Mouse (Mus musculus) liver (tissue): Measurements from ENCODE around the gene Ubald2.
"Not testable (repeated sequence)": the region's sequence is repeated elsewhere in the genome, so short reads cannot be mapped to it uniquely, and the experiment has no call there.

Experiments used
- DNase-seq: peaks from one replicate; pipeline ENCODE4 v3.0.0-alpha.2; 2020; ENCODE audit warnings: mixed read lengths

Gene Ubald2

DNA sequence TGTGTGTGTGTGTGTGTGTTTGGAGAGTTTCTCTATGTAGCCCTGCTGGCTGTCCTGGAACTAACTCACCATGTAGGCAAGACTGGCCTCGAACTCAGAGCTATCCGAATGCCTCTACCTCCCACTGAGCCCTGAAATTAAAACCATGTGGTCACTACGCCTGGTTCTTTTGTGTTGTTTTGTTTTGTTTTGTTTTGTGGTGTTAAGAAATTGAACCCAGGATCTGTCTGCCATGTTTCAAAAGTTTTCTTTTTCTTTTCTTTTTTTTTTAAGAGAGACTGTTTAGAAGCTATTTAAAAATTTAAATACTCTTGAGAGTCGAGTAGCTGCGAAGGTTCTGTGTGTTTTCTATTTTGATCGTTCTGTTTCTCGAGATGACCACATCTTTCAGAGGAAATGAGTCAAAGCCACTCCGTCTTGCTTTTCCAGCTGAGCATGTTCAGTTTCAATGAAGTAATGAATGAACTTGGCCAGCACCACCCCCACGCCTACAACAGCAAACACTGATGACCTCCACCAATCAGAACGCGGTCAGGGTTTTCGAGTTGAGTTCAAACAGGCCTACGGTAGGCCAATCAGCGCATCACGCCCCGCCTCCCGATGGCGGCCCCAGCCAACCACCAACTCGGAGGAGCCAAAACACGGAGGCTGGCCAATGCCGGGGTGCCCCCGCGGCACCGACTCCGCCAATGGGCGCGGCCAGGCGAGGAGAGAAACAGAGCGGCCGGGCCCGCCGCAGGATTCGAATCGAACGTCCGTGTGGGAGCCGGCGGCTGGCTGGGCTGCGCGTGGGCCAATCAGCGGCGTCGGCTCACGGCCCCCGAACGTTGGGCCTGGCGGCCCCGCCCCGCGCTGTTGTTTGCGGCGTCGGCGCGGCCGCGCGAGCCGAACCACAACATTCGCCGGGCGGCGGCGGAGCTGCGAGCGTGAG is at the start of gene Ubald2:
TSS of gene Ubald2 (plus strand) at position 739 of the 931 bp plus-strand sequence.
- peak; percentile 99 for DNase-seq

DNA sequence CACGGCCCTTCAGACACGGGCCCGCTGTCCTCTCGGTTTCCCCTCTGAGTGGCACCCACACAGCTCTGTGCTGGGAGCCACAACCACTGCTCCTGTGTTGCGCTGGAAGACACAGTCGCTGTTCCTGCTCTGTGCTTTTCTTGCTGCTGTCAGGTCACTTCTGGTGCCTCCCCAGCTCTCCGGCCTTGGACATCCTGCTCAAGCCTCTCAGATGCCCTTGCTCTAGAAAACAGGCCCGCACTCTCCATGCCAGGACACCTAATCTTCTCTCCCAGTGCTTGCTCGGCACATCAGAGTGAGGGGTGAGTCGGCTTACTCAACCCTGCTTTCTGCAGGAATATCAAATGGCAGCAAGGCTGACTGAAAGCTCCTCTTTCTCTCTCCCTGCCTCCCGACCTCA is 49.7 kb upstream of the Ubald2 start:
- DNase-seq, result no peak

DNA sequence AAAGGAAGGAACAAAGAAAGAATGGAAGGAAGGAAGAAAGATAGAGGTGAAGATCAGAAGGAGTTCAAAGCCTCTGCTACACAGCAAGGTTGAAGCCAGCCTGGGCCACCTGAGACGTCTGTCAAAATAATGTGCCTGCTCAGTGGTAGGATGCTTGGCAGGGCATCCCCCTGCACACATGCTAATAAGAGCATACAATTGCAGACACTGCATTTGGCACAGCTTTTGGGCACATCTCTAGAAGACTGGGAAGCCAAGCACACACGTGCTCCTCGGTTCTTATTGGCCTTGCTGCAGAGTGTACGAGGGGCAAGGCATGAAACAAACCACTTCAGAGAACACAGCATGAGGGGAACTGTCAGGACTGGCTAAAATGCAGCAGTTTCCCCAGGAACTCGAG is 47.9 kb upstream of the Ubald2 start:
- DNase-seq, result no peak

DNA sequence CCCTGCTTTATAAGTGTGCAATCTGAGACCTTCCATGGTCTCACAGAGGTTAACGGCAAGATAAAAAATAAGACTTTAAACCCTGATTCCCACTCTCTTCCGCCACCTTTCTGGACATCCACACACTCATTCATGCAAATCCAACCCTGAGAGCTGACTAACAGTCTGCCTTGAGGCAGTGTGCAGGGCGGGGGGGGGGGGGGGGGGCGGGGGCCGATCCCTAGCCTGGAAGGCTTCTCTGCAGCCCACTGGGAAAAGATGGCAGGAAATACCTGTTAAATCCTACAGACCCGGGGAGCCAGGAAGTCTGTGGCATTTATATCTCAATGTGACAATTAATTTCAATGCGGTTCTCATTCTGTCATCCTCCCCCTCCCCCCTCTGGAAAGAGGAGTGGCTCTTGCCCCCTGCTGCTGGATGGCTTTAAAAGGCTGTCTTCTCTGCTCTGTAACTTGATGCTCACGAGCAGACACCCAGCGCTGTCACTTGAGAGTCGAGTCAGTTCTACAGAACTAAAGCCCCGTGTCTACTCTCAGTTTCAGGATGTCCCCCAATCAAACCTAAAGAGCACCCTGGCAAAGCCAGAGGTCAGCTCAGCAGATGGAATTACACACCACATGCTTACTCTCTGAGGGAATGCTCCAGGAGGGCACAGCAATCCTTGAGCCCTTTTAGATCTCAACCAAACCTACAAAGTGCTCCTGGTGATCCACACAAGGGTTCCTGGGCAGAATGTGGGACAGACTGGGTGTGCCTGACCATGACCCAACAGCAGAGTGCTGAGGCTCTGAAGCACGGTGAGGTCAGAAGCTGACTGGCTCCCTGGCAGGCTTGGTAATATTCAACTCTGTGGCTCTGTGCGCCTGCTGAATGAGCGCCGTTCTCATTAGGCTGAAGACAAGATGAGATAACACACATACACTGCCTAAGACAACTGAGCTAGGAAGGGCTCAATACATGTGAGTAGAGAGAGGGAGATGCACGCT is 46.5 kb upstream of the Ubald2 start:
- no peak for DNase-seq

DNA sequence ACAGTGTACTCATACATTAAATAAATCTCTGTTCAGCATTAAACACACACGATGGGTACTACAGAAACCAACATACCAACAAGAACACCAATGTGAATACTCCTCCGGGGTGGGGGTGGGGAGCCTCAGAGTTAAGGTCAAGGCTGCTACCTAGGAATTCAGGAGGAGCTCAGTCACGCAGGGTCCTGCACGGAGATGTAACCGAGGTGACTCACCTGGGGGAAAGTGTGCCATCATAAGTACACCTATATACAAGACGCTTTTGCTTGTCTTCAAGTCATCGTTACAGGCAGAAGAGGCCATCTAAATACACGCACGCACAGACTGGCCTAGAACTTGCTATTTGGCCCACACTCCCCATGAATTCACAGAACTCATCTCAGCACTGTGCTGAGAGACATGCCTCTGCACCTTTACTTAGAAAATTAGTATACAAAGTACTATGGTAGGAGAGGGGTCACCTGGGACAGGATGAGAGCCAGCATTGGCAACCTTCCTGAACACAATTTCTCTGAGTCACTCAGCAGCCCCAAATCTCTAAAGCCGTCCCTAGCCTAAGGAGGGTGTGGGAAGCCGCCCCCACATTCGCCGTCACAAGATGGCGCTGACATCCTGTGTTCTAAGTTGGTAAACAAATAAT is 44.9 kb upstream of the Ubald2 start:
- peak; percentile 72 for DNase-seq

DNA sequence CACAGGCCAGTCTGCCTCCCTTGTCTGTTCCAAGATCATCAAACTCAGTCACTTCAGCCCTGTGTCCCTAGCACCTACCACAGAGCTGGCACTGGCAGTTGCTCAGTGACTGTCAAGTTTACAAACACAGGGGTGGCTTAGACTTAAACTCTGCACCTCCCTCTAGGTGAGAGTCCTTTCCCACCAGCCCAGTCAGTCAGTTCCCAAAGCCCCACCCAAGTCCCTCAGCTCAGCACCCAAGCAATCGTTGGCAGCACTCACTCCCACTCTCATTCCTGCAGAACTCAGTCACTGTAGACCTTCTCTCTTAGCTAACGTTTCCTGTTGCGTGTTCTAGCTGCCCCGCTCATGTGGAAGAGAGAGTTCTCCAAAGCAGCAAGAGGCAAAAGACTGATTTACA is 39.1 kb upstream of the Ubald2 start:
- DNase-seq, result no peak

DNA sequence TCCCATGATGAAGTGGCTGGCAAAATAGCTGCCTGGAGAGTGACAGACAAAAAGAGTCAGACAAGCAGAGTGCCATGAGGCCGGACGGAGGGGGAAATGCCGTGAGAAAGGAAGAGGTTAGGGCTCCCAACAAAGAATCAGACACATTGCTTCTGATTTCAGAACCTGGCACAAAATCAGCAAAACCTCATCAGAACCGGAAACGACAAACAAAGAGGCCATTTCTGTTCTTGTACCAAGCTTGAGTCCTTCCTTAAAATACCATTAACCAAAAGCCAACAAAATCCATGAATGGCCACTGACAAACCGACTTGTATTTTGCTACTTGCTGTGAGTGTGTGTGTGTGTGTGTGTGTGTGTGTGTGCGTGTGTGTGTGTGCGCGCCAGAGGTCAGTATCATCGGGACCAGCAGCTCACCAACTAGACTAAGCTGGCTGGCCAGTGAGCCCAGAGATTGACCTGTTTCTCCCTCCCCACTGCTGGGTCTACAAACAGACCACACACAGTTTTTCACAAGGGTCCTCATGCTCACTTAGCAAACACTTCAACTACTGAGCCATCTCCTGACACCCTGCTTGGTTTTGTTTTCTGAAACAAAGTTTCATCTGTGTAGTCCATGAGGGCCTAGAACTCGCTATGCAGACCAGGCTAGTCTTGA is 37.5 kb upstream of the Ubald2 start:
- DNase-seq, result no peak

DNA sequence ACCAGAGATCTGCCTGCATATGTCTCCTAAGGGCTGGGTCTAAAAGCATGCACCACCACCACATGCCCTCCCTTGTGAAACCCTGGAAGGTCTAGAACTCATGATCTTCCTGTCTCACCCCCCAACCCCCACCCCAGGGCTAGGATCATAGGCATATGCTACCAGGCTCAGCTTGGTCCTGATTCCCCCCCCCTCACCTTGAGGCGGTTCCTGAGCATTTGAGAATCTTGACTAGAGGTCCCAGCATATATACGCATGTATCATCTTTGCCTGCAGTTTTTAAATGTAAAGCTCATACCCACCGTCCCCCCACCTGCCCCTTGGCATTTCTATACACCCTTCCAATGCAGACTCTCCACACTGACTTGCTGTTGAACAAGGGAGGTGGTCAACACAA is 37.0 kb upstream of the Ubald2 start:
- no peak for DNase-seq

DNA sequence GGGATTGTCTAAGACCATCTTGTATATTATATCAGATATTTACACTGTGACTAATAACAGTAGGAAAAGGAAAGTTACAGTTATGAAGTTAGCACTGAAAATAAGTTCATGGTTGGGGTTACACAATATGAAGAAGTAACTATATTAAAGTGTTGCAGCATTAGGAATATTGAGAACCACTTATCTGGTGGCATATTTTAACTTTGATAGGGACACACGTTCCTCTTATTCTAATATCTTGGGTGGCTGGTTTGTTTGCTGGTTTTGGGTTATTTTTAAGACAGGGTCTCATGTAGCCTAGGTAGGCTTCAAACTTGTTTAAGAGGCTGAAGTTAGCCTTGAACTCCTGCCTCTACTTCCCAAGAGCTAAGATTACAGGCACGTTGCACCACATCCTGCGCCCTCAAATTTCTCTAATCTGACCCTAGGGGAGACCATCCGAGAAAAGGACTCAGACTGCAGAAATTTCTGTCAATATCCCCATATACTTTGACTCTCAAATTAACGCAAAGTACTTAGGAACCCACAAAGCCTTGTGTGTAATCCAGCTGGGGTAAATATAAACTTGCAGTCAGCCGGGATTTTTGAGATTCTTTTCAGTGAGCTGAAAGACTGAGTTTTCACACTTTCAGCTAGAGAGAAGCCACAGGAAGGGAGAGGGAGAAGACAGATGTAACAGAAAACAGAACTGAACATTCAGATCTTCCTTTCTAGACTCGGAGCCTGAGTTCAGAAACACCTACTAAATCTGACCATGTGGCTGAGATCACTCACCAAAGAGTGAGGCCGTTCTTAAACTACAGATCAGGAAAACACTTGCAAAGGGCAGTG is 36.2 kb upstream of the Ubald2 start:
- no peak for DNase-seq

DNA sequence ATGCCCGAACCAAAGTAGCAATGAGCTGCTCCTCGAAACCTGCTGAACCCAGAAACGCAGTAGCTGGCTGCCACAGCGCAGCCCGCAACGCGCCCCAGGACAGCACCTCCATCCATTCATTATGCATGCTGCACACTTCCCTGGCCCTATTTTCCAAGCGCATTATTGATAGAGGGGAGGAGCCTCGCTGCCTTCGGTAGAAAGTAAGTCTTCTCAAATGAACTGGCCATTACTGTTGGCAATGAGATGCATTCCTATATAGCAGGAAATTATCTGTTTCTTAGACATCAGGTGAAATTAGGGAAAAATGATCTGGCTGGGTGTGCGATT is 35.6 kb upstream of the Ubald2 start:
- no peak for DNase-seq

DNA sequence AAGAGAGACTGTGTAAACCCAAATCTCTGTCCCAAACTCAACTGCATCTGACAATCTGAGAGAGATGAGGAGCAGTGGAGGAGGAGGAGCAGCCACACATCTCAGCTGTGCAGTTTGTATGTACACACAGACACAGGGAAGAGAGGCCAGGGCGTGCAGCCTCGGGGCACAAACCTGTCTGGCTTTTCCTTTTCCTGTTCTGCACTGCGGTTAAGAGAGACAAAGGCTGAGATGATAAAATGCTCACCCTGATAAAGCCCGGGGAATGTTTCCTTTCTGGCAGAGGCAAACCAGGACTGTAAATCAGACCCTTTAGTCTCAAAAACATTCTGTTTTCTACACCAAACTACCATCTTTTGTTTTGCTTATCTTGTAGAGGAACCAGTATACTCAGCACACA is 33.3 kb upstream of the Ubald2 start:
- DNase-seq, result no peak

DNA sequence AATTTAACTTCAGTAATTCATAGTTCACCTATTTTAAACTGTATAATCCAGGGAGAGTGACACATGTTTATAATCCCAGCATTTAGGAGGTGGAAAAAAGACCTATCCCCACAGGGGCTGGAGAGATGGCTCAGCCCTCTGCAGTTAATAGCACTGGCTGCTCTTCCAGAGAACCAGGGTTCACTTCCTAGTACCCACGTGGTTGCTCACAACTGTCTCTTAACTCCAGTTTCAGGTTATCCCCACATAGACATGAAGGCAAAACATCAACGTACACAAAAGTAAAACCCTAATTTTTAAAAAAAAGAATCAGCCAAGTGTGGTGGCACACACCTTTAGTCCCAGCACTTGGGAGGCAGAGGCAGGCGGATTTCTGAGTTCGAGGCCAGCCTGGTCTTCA is 28.3 kb upstream of the Ubald2 start:
- DNase-seq, result no peak

DNA sequence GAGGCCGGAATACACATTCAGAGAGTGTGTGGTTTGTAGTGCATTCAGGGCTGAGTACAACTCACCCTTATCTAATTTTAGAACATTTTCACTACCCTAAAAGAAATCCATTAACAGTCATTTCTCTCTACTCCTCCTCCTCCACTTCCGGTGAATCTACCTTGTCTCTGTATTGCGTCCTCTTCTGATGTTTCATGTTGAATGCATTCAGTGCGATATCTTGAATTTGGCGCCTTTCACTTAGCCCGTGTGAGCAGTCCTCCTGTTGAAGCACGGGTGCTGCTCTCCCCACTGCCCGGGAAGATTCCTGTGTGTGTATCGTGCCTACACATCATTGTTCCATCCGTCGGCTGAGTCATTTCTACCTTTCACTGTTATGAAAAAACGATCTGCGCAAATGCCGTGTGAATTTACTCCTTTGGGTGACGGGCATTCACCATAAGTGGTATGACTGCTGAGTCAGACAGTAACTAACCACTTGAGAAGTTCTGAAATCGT is 27.6 kb upstream of the Ubald2 start:
- DNase-seq, result no peak

DNA sequence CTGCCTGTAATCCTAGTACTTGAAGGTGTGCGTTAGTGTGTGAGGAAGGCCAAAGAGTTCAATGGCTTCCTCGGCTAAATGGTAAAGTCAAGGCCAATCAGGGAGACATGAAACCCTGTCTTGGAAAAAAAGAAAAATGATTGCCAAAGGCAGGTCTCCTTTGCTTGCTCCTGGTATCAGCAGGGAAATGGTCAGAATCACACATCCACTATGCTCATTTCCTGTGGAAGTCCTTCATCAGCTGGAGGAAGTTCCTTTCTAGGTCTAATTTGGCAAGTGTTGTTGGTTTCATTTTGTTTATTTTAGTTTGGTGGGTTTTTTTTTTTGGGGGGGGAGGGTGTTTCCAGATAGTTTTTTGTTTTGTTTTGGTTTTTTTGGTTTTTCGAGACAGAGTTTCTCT is 24.9 kb upstream of the Ubald2 start:
- no peak for DNase-seq

DNA sequence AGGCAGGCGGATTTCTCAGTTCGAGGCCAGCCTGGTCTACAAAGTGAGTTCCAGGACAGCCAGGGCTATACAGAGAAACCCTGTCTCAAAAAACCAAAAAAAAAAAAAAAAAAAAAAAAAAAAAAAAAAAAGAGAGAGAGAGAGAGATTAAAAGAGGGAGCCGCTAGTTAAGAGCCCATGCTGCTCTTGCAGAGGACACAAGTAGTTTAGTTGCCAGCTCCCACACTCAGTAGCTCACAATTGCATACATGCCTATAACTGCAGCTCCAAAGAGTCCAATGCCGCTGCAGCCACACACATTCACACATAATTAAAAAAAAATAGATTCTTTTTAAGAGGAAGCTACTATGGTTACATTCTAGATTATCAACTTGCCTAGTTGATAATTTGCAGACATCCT is 23.5 kb upstream of the Ubald2 start:
- not testable (repeated sequence) for DNase-seq

DNA sequence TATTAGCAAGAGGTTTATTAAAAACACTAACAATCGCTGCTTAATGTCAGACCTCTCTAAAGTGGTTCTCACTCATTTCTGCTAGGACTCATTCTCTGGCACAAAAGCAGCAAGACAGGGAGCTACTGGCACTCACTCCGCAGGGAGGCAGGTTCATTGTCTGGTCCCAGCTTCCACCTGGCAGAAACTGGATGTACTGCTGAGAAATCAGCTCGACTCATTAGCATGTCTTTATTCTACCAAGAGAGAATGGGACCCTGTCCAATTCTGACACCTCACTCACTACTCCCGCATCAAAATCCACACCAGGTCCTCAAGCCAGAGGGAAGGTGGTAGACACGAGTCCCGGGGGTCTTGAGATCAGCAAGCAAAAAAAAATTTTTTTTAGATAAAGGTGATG is 22.3 kb upstream of the Ubald2 start:
- DNase-seq, result no peak

DNA sequence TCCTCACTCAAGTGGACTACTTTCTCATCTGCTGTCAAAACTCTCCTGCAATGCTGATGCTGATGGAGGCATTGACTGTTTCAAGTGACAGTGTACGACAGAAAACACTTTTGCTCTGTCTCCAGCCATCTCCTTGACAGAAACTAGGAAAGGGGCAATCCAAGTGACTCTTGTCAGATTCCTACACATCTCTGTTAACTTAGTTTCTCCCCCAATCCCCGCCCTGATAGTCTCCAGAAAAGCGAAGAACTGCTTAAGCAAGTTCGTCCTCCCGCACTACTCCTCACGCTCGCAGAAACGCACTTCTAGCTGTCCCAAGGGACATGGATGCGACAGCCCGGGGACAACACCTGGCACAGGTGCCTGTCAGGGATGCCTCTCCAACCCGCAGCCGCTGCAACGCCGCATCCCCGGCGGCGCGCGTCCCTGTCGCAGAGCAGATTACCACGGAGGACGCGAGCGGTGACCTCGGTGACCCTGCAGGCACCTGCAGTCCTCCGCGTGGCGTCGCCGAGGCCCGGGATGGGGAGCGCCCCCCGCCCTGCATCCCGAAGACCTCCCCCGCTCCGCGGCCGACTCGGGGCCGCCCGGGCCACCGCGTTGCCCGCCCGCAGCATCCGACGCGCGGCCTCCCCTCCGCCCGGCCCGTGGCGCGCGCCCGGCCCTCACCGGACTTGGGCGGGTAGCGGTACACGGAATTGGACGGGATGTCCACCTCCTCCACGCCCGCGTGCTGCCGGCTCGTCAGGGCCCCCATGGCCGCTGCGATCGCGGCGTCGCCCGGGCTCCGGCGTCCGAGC is 21.7 kb upstream of the Ubald2 start:
- no peak for DNase-seq

DNA sequence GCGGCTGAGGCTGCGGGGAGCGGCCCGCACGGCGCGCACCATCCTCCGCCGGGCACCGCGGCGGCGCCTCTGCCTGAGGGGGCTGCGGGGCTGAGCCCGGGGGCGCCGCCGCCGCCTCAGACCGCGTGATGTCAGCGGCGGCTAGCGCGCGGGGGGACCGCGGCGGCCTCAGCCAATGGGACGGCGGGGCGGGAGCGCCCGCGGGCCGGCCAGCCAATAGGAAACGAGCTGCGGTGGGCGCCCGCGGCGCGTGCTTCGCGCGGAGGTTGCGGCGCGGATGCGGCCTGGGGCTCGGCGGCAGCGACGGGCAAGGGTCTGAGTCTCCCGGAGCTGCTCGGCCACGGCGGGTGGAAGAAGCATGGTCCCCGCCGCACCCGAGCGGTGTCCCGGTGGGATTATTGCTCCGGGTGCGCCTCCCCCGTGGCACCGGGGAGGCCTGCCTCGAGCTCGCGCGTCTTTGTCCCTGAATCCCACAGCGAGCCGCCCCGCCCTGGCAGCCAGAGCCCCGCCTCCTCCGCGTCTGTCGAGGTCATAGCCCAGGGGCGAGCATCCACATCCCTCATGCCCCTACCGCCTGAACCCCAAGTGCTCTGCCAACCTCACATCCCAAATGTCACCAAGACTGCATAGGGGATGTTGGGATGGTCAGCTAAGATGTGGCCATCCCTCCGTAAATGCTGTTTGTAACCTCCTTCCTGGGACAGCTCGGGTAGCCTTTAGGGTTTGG is 20.8 kb upstream of the Ubald2 start, which contains the start of gene Rnf157:
TSS of gene Rnf157 (minus strand) at position 129 of the 727 bp plus-strand sequence.
- peak; percentile 82 for DNase-seq

DNA sequence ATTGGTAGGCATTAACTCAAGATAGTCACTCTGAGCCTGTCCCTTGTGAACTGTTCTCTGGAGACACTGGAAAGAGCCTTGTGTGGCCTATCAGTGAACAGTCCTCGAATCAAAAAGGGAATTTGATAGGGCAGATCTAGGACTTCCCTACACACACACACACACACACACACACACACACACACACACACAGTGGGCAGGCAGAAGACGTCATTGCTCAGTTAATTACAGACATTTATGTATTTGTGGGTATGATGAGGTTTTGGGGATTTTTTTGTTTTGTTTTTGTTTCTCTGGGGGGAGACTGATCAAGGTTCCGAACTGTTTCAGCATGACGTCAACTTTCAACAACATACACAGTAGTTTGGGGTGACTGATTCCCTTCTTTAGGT is 20.3 kb upstream of the Ubald2 start:
- DNase-seq, result no peak
